Mouse (Mus musculus) urinary bladder, postnatal 4 days (tissue): ENCODE measurements around the gene Shisa9.

Experiments used
- DNase-seq, 2 experiments: peaks; one replicate each; pipeline ENCODE4 v3.0.0; 2021 to 2022; ENCODE audit warnings: low spot score in 2 of 2

Shisa9 gene

DNA sequence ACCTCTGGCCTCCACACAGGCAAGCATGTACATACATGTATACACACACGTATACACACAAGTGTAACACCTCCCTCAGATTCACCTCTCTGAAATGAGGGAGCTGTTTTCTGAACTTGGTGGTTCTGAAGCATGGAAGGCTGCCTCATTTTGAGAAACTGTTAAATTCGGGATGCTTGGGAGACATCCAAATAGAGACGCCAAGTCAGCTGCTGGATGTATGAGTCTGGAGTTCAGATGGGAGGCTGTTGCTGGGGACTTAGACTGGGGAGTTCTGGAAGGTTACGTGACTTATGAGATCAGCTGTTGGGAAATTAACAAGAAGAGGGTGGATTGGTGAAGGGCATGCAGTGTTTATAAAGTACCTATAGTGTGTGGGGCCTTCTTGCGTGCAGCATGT, 88.7 kb downstream of the Shisa9 start:
- no peak for DNase-seq

DNA sequence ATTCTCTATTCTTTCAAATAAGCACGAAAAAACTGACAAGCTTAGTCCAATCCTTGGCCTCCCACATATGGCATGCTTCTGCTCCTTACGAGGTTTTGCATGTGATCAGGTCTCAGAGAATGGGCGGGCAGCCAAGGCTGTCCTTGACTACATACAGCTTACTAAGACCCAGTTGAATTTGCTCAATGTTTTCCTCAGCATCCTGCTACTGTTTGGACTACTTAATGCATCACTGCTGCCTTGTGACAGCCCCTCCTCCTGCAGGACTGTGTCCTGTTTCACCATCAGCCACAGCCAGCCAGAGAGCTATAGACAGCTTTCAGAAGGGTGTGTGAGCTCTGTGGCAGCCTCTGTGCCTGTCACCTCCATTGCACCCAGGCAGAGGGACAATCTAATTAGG, 92.4 kb downstream of the Shisa9 start:
- DNase-seq: peak in 1 of 2 experiments; percentile 29

DNA sequence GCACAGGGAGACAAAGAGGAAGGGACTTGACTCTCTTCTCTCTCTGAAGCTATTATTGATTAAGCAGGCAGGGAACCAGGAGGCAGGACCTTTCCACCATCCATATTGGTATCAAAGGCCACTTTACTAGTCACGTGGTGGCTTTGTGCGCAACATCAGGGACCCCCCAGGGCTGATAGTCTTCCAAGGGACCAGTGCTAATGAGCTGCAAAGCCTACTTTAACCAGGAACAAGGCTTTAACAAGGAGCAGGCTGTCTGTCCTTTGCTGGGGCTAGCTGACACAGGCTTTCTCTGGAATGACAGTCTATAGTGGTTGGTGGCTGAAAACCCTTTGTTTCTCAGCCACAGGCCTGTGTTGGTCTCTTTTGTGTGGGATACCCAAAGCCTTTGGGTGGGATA, 92.8 kb downstream of the Shisa9 start:
- DNase-seq: no peak

DNA sequence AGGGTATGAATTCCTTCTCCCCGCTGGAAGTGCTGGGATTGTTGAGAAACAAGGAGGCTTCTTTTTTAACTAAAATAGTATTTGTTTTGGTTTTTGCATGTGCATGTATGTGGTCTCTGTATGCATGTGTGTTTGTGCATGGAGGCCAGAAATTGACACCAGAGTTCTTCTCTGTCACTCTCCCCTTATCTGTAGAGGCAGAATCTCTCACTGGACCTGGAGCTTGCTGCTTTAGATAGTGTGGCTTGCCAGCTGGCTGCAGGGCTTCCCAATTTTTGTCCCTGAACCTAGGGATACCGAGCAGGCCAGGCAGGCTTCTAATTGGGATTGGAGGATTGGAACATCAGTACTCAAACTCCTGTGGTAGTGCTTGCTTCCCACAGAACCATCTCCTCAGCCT, 99.2 kb downstream of the Shisa9 start:
- no peak for DNase-seq

DNA sequence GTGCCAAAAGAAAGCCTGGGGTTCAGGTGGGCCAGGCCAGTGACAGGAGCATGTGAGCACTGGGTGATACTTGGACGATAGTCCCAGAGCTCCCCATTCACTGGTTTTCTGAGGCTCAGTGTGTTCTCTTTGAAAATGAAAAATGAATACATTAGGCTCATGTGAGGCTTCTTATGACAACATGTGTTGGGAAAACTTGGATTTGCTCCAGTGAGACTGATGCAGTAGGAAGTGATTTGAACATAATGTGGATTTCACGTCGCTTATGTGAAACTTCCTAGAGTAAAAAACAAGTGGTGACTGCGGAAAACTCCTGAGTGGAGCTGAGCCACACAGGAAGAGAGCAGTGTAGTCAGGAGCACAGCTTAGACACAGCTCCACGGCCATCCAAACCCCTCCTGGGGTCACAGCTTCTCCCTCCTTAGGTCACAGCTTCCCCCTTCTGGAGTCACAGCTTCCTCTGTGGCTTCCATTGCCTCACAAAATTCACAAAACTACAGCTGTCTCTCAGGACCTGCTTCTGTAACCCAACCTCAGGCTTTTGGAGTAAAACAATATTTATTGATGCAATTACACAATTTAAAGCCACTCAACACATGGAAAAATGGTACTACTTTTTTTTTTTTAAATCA, 106.8 kb downstream of the Shisa9 start:
- DNase-seq: no peak

DNA sequence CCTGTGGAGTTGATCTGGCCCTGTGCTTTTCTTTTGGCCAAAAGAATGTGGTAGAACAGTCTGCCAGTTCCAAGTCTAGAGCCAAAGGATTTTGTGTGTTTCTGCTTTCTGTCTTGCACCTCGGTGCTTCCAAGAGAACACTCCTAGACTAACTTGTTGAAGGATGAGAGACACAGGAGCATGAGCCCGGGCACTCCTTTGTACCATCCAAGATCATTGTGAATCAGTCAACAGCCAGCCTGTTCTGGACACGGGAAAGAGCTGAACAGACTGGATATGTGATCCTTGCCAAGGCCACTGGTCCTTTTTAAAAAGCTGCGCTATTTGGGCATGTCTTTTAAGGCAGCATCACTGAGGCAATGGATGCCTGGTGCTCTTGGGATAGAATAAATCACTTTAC, 109.3 kb downstream of the Shisa9 start:
- no peak for DNase-seq

DNA sequence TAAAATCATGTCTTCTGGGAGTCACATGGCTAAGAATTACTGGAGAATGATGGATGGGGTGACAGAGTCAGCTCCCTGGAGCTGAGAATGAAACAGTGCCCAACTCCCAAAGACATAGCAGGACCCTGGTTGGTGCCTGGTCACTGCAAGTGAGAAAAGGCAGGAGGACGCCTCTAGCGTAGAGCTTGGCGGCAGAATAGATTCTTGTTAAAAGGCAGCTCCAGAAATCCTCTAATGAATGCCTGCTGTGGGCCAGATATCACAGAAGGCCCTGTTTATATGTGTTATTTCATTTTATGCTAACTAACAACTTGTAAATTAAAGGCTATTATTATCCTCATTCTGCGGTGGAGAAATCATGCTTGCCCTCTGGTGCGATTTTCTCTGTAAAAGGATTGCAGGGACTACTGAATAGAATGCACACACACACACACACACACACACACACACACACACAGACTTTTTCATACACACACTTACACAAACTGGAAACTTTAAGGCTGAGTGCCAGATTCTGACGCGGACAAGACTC, 110.9 kb downstream of the Shisa9 start:
- DNase-seq: no peak

DNA sequence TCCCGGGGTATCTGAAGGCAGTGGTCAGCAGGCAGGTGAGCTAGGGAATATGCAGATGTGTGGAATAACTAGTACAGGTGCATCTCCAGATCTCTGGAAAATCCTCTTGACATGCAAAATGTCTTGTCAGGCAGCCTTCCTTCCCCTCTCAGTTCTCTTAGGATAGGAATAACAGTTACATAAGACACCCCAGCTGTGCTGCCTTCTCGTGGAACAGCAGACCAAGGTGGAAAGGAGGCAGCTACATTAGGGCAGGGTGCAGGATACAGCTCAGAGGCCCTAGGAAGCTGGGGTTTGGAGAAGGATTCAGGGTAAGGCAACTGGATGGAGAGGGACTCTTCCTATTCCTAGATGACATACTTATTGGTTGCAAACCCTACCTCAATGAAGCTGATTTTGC, 111.5 kb downstream of the Shisa9 start:
- no peak for DNase-seq

DNA sequence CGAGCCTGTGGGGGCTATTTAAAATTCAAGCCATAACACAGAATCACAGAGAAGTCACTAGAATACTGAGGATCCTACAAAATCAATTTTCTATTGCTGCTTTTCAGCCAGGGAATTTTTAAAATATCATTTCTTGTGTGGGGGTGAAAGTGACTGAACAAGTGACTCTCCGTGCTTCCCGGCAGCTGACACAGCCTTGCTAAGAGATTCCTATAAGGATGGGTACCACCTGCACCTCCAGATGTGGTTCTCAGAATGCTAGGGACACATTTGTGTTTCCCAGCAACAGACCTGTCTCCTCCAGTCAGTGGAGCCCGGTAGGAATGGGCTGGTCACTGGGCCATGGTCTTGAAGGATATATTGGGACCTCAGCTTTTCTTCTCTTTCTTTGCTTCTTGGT, 124.5 kb downstream of the Shisa9 start:
- DNase-seq: no peak

DNA sequence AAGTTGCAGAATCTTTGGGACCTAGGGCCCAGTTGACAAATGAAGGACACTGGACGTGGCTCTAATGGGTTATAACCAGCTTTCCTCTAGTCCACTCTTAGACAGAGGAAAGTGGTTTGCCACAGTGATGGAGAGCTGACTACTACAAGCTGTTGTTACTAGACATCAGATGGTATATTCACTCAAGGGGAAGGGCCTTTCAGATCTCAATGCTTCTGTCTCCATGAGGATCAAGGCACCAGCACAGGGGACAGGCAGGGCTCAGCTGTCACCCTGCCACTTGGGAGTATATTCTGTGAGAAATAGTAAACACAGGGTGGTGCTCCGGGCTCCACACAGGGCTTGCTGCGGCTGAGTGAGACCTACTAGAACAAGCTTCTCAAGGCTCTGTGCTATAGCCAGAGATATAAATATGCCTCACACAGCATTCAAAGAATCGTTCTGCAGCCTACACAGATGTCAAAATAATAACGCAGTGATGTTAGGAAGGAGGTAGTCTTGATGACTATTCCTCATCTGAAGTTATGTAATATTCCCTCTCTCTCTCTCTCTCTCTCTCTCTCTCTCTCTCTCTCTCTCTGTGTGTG, 127.0 kb downstream of the Shisa9 start:
- no peak for DNase-seq

DNA sequence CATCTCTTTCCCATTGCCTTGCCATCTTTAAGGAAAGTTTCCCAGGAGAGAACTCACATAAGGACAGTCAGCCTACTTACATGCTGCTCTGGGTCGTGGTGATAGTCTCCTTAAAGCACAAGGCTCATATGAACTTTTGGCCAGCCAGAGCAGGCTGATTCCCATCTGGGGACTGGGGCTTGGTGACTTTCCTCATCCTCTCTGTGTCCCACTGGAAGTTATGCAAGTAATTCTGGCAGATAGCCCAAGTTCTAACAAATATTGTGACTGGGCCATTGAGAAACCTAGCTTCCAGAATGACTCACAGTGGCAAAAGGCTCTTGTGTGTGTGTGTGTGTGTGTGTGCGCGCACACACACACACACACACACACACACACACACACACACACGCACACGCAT, 130.5 kb downstream of the Shisa9 start:
- no peak for DNase-seq

DNA sequence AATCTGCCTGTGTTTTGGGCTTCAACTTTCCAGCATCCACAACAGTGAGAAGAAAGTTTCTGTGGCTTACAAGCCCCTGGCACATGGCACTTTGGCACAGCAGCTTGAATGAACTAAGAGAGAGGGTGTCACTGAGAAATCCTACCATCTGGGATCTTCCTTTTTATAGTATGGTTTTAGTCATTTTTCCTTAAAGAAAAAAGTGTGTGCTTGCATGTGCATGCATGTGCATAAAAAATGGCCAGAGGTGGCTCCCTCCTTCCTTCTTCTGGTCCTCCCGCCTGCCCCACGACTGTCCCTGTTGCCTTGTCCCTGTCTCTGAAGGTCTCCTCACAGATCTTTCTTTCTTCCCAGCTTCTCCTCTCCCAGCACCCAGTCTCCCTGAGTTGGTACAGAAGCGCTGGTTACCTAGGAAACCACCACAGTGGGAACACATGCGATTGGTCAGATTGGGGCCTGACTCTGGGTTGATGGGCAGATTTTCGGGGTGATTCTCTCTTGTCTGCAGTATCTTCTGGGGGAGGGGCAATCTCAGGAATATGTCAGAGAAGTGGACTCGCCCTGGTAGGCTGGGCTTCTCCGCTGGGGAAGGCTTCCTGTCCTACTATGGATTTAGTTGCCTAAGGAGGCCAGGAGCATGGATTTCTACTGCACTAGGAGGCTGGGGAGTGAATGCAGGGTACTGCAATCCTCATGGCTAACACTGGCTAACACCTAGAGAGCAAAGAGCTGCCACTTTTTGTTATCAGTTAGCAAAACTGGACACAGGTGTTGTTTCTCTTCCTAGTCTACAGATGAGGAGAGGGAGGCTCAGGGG, 131.3 kb downstream of the Shisa9 start:
- no peak for DNase-seq

DNA sequence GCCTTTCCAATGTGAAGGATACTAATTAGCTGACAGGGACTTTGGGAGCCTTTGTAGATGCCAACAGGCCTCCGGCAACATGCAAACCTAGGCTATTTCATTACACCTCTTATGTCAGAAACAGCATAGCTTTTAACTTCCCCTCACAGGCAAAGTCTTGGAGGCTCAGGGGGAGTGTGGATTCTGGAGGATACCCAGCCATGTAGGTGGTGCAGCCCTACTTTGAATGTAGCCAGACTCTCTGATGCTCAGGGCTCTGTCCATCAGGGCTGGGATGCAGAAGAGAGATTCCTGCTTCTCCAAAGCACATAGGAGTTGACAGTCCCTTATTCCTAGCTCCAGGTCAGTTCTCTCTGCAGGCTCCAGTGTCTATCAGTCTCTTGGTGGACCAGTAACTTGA, 133.0 kb downstream of the Shisa9 start:
- DNase-seq: no peak

DNA sequence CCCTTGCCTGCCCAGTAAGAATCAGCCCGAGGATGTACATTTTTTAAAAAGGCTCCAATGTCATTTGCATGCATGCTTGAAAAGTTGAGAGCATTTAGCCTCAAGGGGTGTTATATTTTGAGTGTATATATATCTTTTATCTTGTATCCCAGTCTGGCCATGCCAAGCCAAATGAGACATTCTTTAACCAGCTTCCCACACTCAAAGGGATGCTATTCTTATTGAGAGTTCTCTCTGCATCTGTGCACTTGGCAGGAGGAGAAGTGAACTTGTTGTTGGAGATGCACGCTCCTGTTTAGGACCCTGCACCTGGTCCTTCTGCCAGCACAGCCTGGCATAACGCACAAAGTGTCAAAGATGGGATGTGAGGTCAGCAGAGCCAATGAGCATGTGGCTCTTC, 135.6 kb downstream of the Shisa9 start:
- DNase-seq: no peak

DNA sequence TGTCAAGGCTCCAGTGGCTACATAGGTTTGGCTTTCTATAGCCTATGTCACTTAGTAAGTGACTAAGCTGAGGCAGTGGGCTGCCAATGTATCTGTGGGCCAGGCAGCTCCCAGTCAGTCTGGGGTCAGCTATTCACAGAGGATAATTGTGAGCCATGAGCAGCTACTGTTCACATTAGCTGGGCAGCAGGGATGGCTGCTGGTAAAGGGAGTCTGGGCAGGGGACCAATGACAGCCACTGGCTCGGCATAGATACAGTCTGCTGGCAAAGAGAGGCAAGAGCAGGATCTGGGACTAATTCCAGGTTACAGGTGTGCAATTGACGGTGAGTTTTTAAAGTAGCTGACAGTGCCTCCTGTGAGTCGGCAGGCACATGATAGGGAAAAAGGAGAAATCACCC, 145.9 kb downstream of the Shisa9 start:
- DNase-seq: no peak

DNA sequence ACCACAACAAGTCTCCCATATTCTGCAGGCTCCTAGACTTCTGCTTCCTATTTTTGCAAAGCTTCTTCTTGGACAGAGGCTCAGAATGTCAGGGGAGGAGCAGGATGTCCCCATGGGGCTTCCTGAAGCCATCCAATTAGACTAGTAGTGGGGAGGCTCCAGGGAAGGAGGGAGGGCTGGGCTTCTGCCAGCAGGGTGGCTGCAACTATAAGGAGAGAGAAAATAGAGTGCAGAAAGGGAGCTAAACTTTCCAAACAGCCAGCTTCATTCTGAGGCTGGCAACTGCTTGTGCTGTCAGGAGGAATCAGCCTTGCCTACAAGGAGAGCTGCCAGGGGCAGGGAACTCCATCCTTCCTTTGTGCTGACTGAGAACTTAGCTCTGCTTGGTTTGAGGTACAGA, 162.8 kb downstream of the Shisa9 start:
- no peak for DNase-seq

DNA sequence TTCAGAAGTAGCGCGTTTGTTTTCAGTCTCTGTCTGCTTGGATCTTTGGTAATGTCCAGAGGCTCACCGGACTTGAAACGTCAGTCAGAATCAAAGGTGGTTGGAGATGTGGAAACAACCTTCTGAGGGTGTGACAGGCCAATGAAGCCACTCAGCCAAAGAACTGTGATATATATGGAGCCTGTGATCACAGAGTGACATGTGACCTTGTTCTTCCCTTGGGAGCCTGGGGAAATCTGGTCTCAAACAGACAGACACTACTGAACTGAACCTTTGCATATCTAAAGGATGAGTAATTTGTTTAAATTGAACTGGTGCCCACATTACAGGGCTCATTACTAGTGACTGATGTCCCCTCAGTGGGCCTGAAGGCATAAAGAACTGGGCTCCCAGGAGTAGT, 168.1 kb downstream of the Shisa9 start:
- no peak for DNase-seq

DNA sequence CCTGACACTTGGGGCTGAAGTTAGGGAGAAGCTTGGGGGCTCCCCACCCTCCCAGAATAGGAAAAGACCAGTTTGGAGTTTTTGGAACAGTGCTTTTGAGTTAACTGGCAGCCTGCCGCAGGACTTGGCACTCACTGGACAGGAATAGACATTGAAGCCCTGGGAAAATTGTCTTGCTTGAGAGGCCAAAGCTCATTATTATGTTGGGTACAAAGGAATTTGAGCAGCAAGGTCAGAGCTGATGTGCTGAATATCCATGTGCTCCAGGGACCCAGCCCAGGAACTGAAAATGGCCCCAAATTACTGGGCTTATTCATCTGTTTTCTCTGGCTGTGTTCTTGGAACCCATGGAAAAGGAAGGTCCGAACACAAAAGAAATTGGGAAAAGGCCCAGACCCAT, 170.6 kb downstream of the Shisa9 start:
- DNase-seq: no peak

DNA sequence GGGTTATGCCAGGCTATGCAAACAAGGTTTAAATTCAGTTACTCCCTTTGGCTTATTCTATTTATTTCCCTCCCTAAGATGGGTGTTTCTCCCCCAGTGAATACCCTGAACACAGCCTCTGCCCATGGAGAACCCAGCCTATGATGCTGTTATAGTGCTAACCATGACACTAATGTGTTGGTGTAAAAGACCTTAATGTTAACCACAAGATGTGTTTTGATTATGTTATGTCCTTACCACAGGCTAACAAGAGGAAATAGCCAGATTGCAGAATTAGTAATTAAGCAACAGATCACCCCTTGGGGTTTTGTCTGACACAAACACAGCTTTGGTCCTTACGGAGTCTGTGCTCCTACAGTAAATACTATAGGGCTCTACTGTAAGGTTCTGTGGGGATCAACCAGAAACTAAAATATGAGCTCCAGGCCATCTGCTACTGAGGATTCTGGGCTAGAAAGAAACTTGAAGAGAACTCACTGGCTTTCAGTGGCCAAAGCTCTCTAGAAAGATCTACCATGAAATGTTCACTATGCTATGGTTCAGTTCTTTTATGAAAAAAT, 189.6 kb downstream of the Shisa9 start:
- no peak for DNase-seq

DNA sequence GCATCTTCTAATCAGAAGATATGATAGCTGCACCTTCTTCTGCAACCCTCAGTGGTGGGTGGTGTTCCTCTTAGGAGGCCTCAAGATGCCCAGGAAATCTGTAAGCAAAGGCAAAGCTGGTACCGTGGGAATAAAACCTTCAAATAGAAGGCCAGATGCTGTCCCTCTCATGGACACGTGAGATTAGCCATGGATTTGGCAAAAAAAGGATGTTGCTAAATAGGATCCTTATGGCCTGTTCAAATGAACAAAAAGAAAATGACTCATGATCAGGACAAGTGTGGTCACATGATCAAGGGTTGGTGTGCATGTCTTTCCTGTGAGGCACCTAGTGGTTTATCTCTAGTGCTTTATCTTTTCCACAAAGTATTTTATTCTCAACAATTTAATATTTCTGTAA, 194.1 kb downstream of the Shisa9 start:
- DNase-seq: no peak

DNA sequence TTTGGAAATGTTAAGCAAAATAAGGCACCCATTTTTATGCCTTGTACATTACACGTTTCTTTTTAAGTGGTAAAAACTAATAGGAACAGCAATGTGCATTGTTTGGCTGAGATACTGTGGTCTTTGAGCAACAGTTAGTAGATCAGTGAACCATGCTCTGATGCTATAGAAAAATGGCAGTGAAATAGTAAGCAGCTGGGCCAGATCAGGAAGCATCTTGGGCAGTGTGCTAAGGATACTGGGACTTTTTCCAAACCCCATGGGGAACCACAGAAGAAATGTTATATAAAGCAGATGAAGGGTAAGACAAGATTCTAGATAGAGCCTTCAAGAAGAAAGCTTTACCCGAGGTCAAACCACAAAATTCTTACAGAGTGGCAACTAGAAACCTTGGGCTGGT, 205.8 kb downstream of the Shisa9 start:
- DNase-seq: no peak

DNA sequence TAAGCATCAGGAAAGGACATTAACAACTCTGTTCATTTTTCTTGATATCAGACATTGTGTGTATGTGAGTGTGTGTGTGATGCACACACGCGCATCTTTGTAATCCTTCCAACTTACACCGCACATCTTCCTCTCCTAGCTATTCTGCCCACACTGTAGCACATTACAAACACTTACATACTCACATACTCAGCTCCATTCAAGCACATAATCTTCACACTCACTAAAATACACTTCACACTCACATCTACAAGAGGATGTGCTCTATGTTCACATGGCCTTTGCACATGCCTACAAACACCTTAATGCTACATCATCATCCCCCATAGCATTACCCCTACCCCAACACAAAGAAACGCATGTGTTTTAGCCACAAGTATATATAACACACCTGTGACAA, 212.9 kb downstream of the Shisa9 start:
- no peak for DNase-seq

DNA sequence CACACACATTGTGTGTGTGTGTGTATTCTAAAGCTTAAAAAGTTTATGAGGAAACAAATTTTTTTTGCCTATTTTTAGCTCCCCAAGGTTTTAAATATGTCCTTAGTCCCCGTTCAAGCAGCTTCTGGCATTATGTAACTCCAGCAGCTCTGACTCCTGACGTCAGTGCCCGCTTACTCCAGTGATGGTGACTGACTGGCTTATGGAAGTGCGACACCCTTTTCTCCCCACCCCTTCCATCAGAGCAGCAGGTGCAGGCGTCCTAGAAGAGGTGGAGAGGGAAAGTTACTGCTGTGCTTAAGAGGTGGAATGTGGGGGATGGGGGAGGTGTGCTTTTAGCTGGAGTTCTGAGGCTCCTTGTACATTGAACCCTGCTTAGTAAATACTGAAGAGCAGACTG, 213.7 kb downstream of the Shisa9 start:
- DNase-seq: no peak
